Mouse (Mus musculus) 3134 (cell line): ENCODE measurements around the gene Aire.

Experiments
- DNase-seq: peaks from one replicate; pipeline ENCODE4 v3.0.0-alpha.2; 2011; ENCODE audit warnings: low spot score; ENCODE audit not compliant: insufficient read length; ENCODE audit errors: extremely low read depth

Gene Aire

DNA sequence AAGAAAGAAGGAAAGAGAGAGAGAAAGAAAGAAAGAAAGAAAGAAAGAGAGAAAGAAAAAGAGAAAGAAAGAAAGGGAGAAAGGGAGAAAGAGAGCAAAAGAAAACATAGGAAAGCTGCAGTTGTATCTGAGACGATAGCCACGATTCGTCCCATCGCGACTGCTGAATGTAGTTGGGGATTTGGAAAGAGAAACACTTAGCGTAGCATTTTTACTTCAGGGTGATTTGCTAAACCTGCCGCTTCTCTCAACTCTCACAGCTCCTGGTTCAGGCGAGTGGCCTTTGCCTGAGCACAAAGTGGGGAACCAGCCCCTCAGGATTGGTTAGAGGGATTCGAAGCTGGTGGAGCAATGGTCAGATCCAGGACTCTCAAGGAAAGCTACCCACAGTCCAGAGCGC, 33.1 kb downstream of the Aire start:
- DNase-seq: no peak

GRCm38 (mm10) chr10:78009945-78010293, 33.5 kb downstream of the Aire start, which contains the start of gene Pfkl:
Gene Pfkl (minus strand): TSS chr10:78010083.
- no peak for DNase-seq

DNA sequence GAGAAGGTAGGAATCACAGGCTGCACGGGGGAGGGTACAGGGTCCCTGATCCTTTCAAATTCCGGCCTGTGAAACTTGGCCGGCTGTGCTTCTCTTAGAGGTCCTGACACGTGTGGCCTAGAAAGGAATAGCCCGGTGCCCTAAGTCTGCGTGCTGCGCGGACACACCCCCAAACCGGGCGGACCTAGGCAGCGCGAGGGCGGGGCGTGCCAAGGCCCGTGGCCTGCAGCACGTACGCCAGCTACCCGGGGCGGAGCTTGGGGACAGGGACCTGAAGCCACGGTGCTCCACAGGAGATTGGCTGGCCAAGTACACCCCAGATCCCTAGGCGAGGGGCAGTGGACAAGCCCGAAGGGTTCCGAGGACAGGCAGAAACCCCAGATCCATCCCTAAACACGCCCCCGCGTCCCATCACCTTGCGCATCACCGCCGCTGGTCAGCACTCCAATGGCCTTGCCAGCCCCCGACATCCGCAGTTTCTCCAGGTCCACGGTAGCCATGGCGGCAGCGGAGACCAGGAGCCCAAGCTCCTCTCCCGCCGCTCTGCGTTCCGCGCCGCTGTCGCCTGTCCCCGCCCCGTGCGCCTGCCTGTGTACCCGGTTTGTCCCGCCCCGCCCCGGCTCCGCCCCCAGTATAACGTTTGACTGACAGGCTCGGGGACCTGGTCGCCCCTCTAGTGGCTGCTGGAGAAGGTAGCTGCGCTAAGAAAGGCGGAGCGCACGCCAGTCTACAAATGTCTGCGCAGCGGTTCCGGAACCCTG, 34.0 kb downstream of the Aire start:
- peak; percentile 98 for DNase-seq

DNA sequence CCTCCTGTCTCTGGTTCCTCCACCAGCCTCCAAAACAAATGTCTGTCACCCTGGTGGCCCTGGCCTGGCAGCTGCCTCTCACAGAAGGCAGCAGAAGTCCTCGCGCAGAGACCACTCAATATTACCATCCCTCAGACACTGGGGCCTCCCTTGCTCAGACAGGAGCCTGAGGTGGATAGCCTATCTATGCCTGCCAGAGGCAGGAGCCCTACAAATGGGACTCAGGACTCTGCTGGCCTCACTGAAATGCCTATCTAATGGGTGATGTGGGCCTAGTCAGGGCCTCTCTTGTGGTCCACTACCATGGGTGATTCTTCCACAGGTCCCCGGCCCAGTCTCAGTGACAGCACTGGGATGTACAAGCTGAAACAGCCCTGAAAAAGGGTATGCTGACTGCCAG, 35.2 kb downstream of the Aire start:
- no peak for DNase-seq

GRCm38 (mm10) chr10:78007203-78007602, 36.2 kb downstream of the Aire start:
- no peak for DNase-seq

- no peak for DNase-seq
Measured at GRCm38 (mm10) chr10:78005791-78006438, 37.5 kb downstream of the Aire start.

- no peak for DNase-seq
Measured at GRCm38 (mm10) chr10:78004479-78005100, 38.8 kb downstream of the Aire start.

GRCm38 (mm10) chr10:78002316-78002715, 41.1 kb downstream of the Aire start:
- no peak for DNase-seq

DNA sequence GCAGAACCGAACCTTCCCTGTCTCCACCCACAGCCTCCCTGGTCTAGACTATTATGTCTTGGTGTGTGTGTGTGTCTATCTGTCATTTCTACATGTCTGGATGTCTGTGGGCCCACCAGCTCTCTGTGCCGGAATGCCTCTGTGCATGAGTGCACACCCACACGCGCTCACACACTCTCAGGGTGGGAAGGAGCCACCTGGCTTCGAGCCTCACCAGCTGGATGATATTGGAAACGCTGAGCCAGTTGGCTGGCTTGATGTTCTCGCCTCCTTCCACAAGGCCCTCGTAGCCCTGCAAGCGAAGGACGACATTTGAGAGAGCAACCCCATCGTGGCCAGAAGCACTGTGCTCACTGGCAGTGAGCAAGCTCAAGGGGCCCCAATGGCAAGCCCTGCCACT, 41.6 kb downstream of the Aire start:
- no peak for DNase-seq

DNA sequence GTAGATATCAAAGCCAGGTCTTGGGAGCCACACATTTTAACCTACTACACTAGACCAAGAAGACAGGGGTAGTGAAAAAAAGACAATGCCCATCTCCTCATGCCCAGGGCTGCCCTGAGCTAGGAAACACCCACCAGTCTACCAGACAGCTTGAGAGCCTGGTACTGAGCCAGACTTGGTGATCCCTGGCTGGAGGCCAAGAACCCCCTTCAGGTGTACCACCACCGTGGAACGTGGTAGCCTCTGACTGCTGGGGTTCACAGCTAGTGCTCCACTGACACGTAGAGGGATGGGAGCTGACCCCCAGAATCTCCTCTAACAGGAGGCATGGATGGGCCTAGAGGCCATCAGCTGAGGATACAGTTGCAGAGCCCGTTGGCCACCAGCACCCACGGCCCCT, 43.2 kb downstream of the Aire start:
- no peak for DNase-seq

- no peak for DNase-seq
Measured at GRCm38 (mm10) chr10:77995639-77996038, 47.8 kb downstream of the Aire start.

GRCm38 (mm10) chr10:77985775-77986174, 57.6 kb downstream of the Aire start:
- no peak for DNase-seq

DNA sequence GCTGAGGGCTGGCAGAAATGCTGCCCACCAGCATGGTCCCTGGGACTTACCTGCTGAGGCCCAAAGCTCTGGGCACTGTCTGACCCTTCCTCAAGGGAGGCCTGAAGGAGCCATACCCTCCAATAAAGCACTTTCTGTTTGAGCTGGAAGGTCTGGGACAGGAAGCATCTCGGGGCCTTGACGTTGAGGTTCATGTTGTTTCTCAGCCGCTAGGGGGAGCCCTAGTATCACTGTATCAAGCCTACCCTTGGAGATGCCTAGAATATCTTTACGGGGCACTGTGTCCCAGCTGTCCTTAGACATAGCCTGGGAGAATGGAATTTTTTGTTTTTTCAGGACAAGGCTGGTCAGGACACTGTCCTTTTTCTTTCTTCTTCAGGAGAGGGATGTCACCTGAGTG, 58.8 kb downstream of the Aire start:
- no peak for DNase-seq
